ENCODE assay signal across 15 mouse cellular contexts in genomic region chr12:8793410-8794051, GRCm38 (mm10). TPM values are rescaled to one million over a fixed set of nuclear protein-coding genes. Genes with fewer than 3 reads are reported as not detected.
DNase-seq lines count a peak whose midpoint lies in the region; ATAC-seq and TF ChIP-seq lines count a peak whose summit lies in the region.
"Had no signal": no experiment of that assay in that cellular context is flagged by ENCODE, and none has a peak within 500 bp of the region (broad histone marks: within the 10 kb centered on the region; RNA-seq: fewer than 3 reads in every experiment).

No protein-coding gene starts in this region.

- no peak overlapping the region for H3K4me3 ChIP-seq in embryonic facial prominence, embryonic 11.5 days (ENCODE audit: low read depth, low read length)
- no peak overlapping the region for H3K4me3 ChIP-seq in embryonic facial prominence, embryonic 10.5 days
- no peak overlapping the region for H3K4me3 ChIP-seq in lung, embryonic 14.5 days (ENCODE audit: low read depth, low read length)
- H3K4me3 ChIP-seq: forebrain, embryonic 12.5 days; heart, embryonic 13.5 days; neural tube, embryonic 13.5 days had no signal

- no peaks in the 10 kb centered on the region for H3K9me3 ChIP-seq in embryonic facial prominence, embryonic 11.5 days (replicated peaks; ENCODE audit: control insufficient read depth, low read length)
- H3K9me3 ChIP-seq in embryonic facial prominence, embryonic 10.5 days: peaks cover 7% of the 10 kb centered on the region
- no peaks in the 10 kb centered on the region for H3K9me3 ChIP-seq in lung, embryonic 14.5 days (ENCODE audit: low read depth, low read length)
- H3K9me3 ChIP-seq: heart, embryonic 13.5 days had no signal

- ATAC-seq in embryonic facial prominence, embryonic 11.5 days (replicated peaks; ENCODE audit: insufficient number of reproducible peaks, low FRiP score, low TSS enrichment, low read depth): peak; percentile 42; the same call in 1 of the 2 replicates
- ATAC-seq in lung, embryonic 14.5 days (ENCODE audit: insufficient read depth): no peak
- ATAC-seq: activated CD4-positive, CD25-positive, alpha-beta regulatory T cell, adult 4 months; lung, postnatal 0 days had no signal

- no peak for TF ChIP-seq CTCF in lung, embryonic 14.5 days (IDR thresholded peaks at IDR 0.05; ENCODE audit: low read depth)

- no peak for DNase-seq in embryonic facial prominence, embryonic 11.5 days (ENCODE audit: low spot score)
- DNase-seq in embryonic facial prominence, embryonic 10.5 days (ENCODE audit: low spot score): no peak
- DNase-seq in lung, embryonic 14.5 days: peak; percentile 11
- DNase-seq in lung, postnatal 36 days: no peak
- DNase-seq in cerebellum, postnatal 36 days: peak; percentile 48 to 56
- DNase-seq in frontal cortex, postnatal 36 days (ENCODE audit: low spot score in 2 of 2): no peak
- no peak for DNase-seq in layer of hippocampus, postnatal 10 days (ENCODE audit: low spot score in 2 of 2)
- DNase-seq in kidney, adult 8-10 months: no peak
- DNase-seq: kidney, adult 9 months had no signal

- H3K9ac ChIP-seq in embryonic facial prominence, embryonic 11.5 days (replicated peaks; ENCODE audit: low read length): no peak overlapping the region
- no peak overlapping the region for H3K9ac ChIP-seq in lung, embryonic 14.5 days
- H3K9ac ChIP-seq: forebrain, embryonic 12.5 days; heart, embryonic 13.5 days; neural tube, embryonic 13.5 days had no signal

- H3K4me2 ChIP-seq in embryonic facial prominence, embryonic 11.5 days (ENCODE audit: low read depth, low read length): no peak overlapping the region
- H3K4me2 ChIP-seq in lung, embryonic 14.5 days: no peak overlapping the region
- H3K4me2 ChIP-seq: forebrain, embryonic 12.5 days; heart, embryonic 13.5 days; neural tube, embryonic 13.5 days had no signal

- no peaks in the 10 kb centered on the region; the same call in 1 of the 2 replicates for H3K4me1 ChIP-seq in embryonic facial prominence, embryonic 11.5 days (ENCODE audit: control insufficient read depth, insufficient read depth, low read length)
- peaks cover 7% of the 10 kb centered on the region for H3K4me1 ChIP-seq in embryonic facial prominence, embryonic 10.5 days
- H3K4me1 ChIP-seq in lung, embryonic 14.5 days (ENCODE audit: insufficient read depth): peaks cover 6% of the 10 kb centered on the region; the same call in 1 of the 2 replicates

- WGBS in embryonic facial prominence, embryonic 11.5 days: 91% methylated on average over 2 of the region's 2 CpGs
- 87% methylated on average over 2 of the region's 2 CpGs for WGBS in embryonic facial prominence, embryonic 10.5 days
- 71% methylated on average over 2 of the region's 2 CpGs for WGBS in lung, embryonic 14.5 days

- no peaks in the 10 kb centered on the region for H3K27me3 ChIP-seq in embryonic facial prominence, embryonic 11.5 days (ENCODE audit: control insufficient read depth, insufficient read depth, low read length)
- H3K27me3 ChIP-seq in embryonic facial prominence, embryonic 10.5 days (replicated peaks; ENCODE audit: low read depth, poor library complexity, severe bottlenecking): no peaks in the 10 kb centered on the region
- H3K27me3 ChIP-seq in lung, embryonic 14.5 days (ENCODE audit: insufficient read depth, low read length): no peaks in the 10 kb centered on the region
- H3K27me3 ChIP-seq: CH12.LX; forebrain, embryonic 12.5 days; heart, embryonic 13.5 days; neural tube, embryonic 13.5 days had no signal

- H3K36me3 ChIP-seq in embryonic facial prominence, embryonic 11.5 days (replicated peaks; ENCODE audit: control insufficient read depth, insufficient read depth, low read depth, low read length): peaks cover 5% of the 10 kb centered on the region
- peaks cover 80% of the 10 kb centered on the region for H3K36me3 ChIP-seq in embryonic facial prominence, embryonic 10.5 days (replicated peaks)
- H3K36me3 ChIP-seq in lung, embryonic 14.5 days (ENCODE audit: insufficient read depth): peaks cover 51% of the 10 kb centered on the region

- no peak overlapping the region for H3K27ac ChIP-seq in embryonic facial prominence, embryonic 11.5 days (replicated peaks; ENCODE audit: low read depth, low read length)
- H3K27ac ChIP-seq in embryonic facial prominence, embryonic 10.5 days (replicated peaks): no peak overlapping the region
- no peak overlapping the region for H3K27ac ChIP-seq in lung, embryonic 14.5 days (ENCODE audit: low read depth)
- H3K27ac ChIP-seq: forebrain, embryonic 12.5 days; heart, embryonic 13.5 days; neural tube, embryonic 13.5 days had no signal

RNA-seq across cellular contexts. Expression of gene Sdc1, which starts 22.4 kb away (rescaled TPM):
- 120 and 128 TPM in 2 replicates for polyA plus RNA-seq in embryonic facial prominence, embryonic 11.5 days (2014; fragmentation: Nextera tagmentation; extraction: Ambion mirVana)
- 157 and 158 TPM in 2 replicates for polyA plus RNA-seq in embryonic facial prominence, embryonic 10.5 days (2016; fragmentation: Nextera tagmentation; extraction: Ambion mirVana)
- 101 TPM in 2 replicates for polyA plus RNA-seq in lung, embryonic 14.5 days (2014; fragmentation: Nextera tagmentation; extraction: Ambion mirVana)
- 1 to 10 TPM; 4.8 to 5.2 TPM for total RNA-seq in layer of hippocampus, postnatal 10 days (2021)

Comparison
In these comparisons a context has a peak if more than half of its experiments do, and no peak if none do; other contexts are left out.
1. DNase-seq: peak in lung, embryonic 14.5 days (single experiment) and cerebellum, postnatal 36 days (2 of 2); none in embryonic facial prominence, embryonic 11.5 days (single experiment), embryonic facial prominence, embryonic 10.5 days (single experiment), lung, postnatal 36 days (single experiment), frontal cortex, postnatal 36 days (0 of 2), layer of hippocampus, postnatal 10 days (0 of 2) and kidney, adult 8-10 months (0 of 2).